Mouse (Mus musculus) MEL (cell line): Measurements from ENCODE around the gene Slc25a28. TPM values are rescaled to one million over a fixed set of nuclear protein-coding genes. Genes with fewer than 3 reads are reported as not detected.

Experiments used
- DNase-seq: peaks from one replicate; pipeline ENCODE4 v3.0.0; 2011; ENCODE audit warnings: low read depth, low spot score
- H3K27ac ChIP-seq: 2 replicates; pipeline ENCODE4 v1.5.1; 2012; ENCODE audit warnings: low read depth, mild to moderate bottlenecking, control low read depth, low read length, moderate library complexity; ENCODE audit not compliant: control insufficient read depth
- H3K27me3 ChIP-seq, 2 experiments: fragments of 150-350 bp in 1 of 2; sonication (generic) in 1 of 2; 2 replicates each; pipeline ENCODE4 v1.6.1; 2012; ENCODE audit warnings: low read length in 2 of 2, mild to moderate bottlenecking in 2 of 2, improper control_type of control experiment in 1 of 2, moderate library complexity in 1 of 2; ENCODE audit not compliant: insufficient read depth in 2 of 2, control insufficient read depth in 1 of 2
- H3K36me3 ChIP-seq, 2 experiments: 2 replicates each; pipeline ENCODE4 v1.6.1; 2012 to 2014; ENCODE audit warnings: low read length in 2 of 2, improper control_type of control experiment in 1 of 2, inconsistent platforms in 1 of 2, mild to moderate bottlenecking in 1 of 2; ENCODE audit not compliant: insufficient read depth in 2 of 2, control insufficient read depth in 1 of 2
- H3K4me1 ChIP-seq, 2 experiments: fragments of 150-350 bp in 1 of 2; sonication (generic) in 1 of 2; 2 replicates each; pipeline ENCODE4 v1.6.1; 2012; ENCODE audit warnings: low read length in 2 of 2, improper control_type of control experiment in 1 of 2, mild to moderate bottlenecking in 1 of 2; ENCODE audit not compliant: insufficient read depth in 2 of 2, control insufficient read depth in 1 of 2
- H3K4me3 ChIP-seq, 2 experiments: fragments of 150-350 bp in 1 of 2; sonication (generic) in 1 of 2; 2 replicates each; pipeline ENCODE4 v1.5.1; 2012; ENCODE audit warnings: low read depth in 2 of 2, low read length in 2 of 2, mild to moderate bottlenecking in 2 of 2, moderate library complexity in 2 of 2, control low read depth in 1 of 2, improper control_type of control experiment in 1 of 2; ENCODE audit not compliant: control insufficient read depth in 1 of 2, insufficient read depth in 1 of 2
- H3K79me2 ChIP-seq: 2 replicates; pipeline ENCODE4 v1.6.1; 2012; ENCODE audit warnings: mild to moderate bottlenecking, low read length, moderate library complexity; ENCODE audit not compliant: control insufficient read depth, poor library complexity, insufficient read depth
- H3K9ac ChIP-seq: 2 replicates; pipeline ENCODE4 v1.6.1; 2012; ENCODE audit warnings: low read depth, mild to moderate bottlenecking, control low read depth, low read length, moderate library complexity; ENCODE audit not compliant: control insufficient read depth, poor library complexity, severe bottlenecking
- H3K9me3 ChIP-seq: fragments of 150-350 bp; sonication (generic); replicated peaks from 2 replicates; pipeline ENCODE4 v1.6.1; 2012; ENCODE audit warnings: mild to moderate bottlenecking, low read length, improper control_type of control experiment, moderate library complexity; ENCODE audit not compliant: insufficient read depth
- BHLHE40 ChIP-seq: IDR thresholded peaks from 2 replicates; pipeline ENCODE4 v1.6.1; 2012; ENCODE audit warnings: low read depth, mild to moderate bottlenecking, inconsistent platforms, low read length, improper control_type of control experiment, borderline replicate concordance
- CHD1 ChIP-seq: IDR thresholded peaks from 2 replicates; pipeline ENCODE4 v1.6.1; 2012; ENCODE audit warnings: low read depth, mild to moderate bottlenecking, inconsistent platforms, low read length, improper control_type of control experiment
- ELF1 ChIP-seq: IDR thresholded peaks from 2 replicates; pipeline ENCODE4 v1.6.1; 2014; ENCODE audit warnings: low read depth, mild to moderate bottlenecking, inconsistent platforms, low read length, improper control_type of control experiment, moderate library complexity
- EP300 ChIP-seq, 2 experiments: IDR thresholded peaks; 2 replicates each; pipeline ENCODE4 v1.6.1; 2011; ENCODE audit warnings: improper control_type of control experiment in 2 of 2, low read length in 2 of 2, low read depth in 1 of 2, mild to moderate bottlenecking in 1 of 2
- GABPA ChIP-seq: IDR thresholded peaks from 2 replicates; pipeline ENCODE4 v1.6.1; 2012; ENCODE audit warnings: low read depth, mild to moderate bottlenecking, inconsistent platforms, low read length, improper control_type of control experiment, moderate library complexity
- GATA1 ChIP-seq: IDR thresholded peaks from 2 replicates; pipeline ENCODE4 v1.6.1; 2011; ENCODE audit warnings: low read depth, low read length, improper control_type of control experiment
- JUND ChIP-seq: IDR thresholded peaks from 2 replicates; pipeline ENCODE4 v1.6.1; 2011; ENCODE audit warnings: low read depth, mild to moderate bottlenecking, improper control_type of control experiment, low read length
- MAZ ChIP-seq: IDR thresholded peaks from 2 replicates; pipeline ENCODE4 v1.6.1; 2012; ENCODE audit warnings: low read depth, mild to moderate bottlenecking, inconsistent platforms, low read length, improper control_type of control experiment
- MYB ChIP-seq: IDR thresholded peaks from 2 replicates; pipeline ENCODE4 v1.6.1; 2011; ENCODE audit warnings: mild to moderate bottlenecking, low read depth, low read length, improper control_type of control experiment
- NELFE ChIP-seq: IDR thresholded peaks from 2 replicates; pipeline ENCODE4 v1.6.1; 2011; ENCODE audit warnings: low read depth, low read length, improper control_type of control experiment
- NRF1 ChIP-seq: IDR thresholded peaks from 2 replicates; pipeline ENCODE4 v1.6.1; 2014; ENCODE audit warnings: low read depth, mild to moderate bottlenecking, inconsistent platforms, low read length, improper control_type of control experiment, moderate library complexity; ENCODE audit not compliant: poor library complexity, insufficient read depth, severe bottlenecking
- POLR2A ChIP-seq, 2 experiments: IDR thresholded peaks; 2 replicates each; pipeline ENCODE4 v1.6.1; 2011 to 2012; ENCODE audit warnings: low read length in 2 of 2, mild to moderate bottlenecking in 2 of 2, control low read depth in 1 of 2, improper control_type of control experiment in 1 of 2, low read depth in 1 of 2, moderate library complexity in 1 of 2; ENCODE audit not compliant: control insufficient read depth in 1 of 2, insufficient read depth in 1 of 2, poor library complexity in 1 of 2
- POLR2AphosphoS5 ChIP-seq: IDR thresholded peaks from 2 replicates; pipeline ENCODE4 v1.6.1; 2012; ENCODE audit warnings: low read depth, borderline replicate concordance, mild to moderate bottlenecking, inconsistent platforms, low read length, moderate library complexity, mixed read lengths
- RAD21 ChIP-seq: IDR thresholded peaks from 2 replicates; pipeline ENCODE4 v1.6.1; 2011; ENCODE audit warnings: mild to moderate bottlenecking, low read depth, low read length, improper control_type of control experiment
- RCOR1 ChIP-seq: IDR thresholded peaks from 2 replicates; pipeline ENCODE4 v1.6.1; 2012; ENCODE audit warnings: low read depth, mild to moderate bottlenecking, inconsistent platforms, low read length, improper control_type of control experiment
- TAL1 ChIP-seq: IDR thresholded peaks from 2 replicates; pipeline ENCODE4 v1.6.1; 2012; ENCODE audit warnings: mild to moderate bottlenecking, inconsistent platforms, low read length, moderate library complexity, mixed read lengths
- TBP ChIP-seq: IDR thresholded peaks from 2 replicates; pipeline ENCODE4 v1.8.0; 2011; ENCODE audit warnings: low read depth, low read length, improper control_type of control experiment
- TCF12 ChIP-seq: IDR thresholded peaks from 2 replicates; pipeline ENCODE4 v1.6.1; 2014; ENCODE audit warnings: low read depth, mild to moderate bottlenecking, inconsistent platforms, low read length, improper control_type of control experiment, moderate library complexity
- USF1 ChIP-seq: IDR thresholded peaks from 2 replicates; pipeline ENCODE4 v1.6.1; 2014; ENCODE audit warnings: low read depth, mild to moderate bottlenecking, inconsistent platforms, low read length, improper control_type of control experiment, moderate library complexity
- USF2 ChIP-seq, 2 experiments: IDR thresholded peaks; 2 replicates each; pipeline ENCODE4 v1.6.1; 2011 to 2012; ENCODE audit warnings: improper control_type of control experiment in 2 of 2, low read length in 2 of 2, borderline replicate concordance in 1 of 2, inconsistent platforms in 1 of 2, low read depth in 1 of 2, mild to moderate bottlenecking in 1 of 2; ENCODE audit not compliant: insufficient read depth in 1 of 2
- ZC3H11A ChIP-seq: IDR thresholded peaks from 2 replicates; pipeline ENCODE4 v1.6.1; 2012; ENCODE audit warnings: low read depth, mild to moderate bottlenecking, inconsistent platforms, low read length, improper control_type of control experiment
- ZMIZ1 ChIP-seq: IDR thresholded peaks from 2 replicates; pipeline ENCODE4 v1.6.1; 2012; ENCODE audit warnings: low read depth, mild to moderate bottlenecking, inconsistent platforms, low read length, improper control_type of control experiment, moderate library complexity
- ZNF384 ChIP-seq: IDR thresholded peaks from 2 replicates; pipeline ENCODE4 v1.6.1; 2012; ENCODE audit warnings: low read depth, mild to moderate bottlenecking, inconsistent platforms, low read length, improper control_type of control experiment
- polyA plus RNA-seq, 2 experiments: library from polyadenylated mRNA; stranded (reverse) in 1 of 2; unstranded in 1 of 2; fragments of >175 nt in 1 of 2; fragments of >200 nt in 1 of 2; gene quantifications; 2 replicates each; pipeline versions ENCODE4 v1.2.1 to v1.2.4; 2012; ENCODE audit warnings: low replicate concordance in 2 of 2, low read depth in 1 of 2; ENCODE audit not compliant: insufficient read length in 2 of 2, insufficient read depth in 1 of 2, missing spikeins in 1 of 2
- total RNA-seq: library from RNA; depleted of rRNA; stranded (reverse); fragments of 300-350 nt; gene quantifications from 2 replicates; pipeline ENCODE4 v1.2.3, GENCODE M21; 2012

The Slc25a28 gene
- total and polyA plus RNA-seq, 3 experiments: 58.2 to 110 TPM; not detected in 1

DNA sequence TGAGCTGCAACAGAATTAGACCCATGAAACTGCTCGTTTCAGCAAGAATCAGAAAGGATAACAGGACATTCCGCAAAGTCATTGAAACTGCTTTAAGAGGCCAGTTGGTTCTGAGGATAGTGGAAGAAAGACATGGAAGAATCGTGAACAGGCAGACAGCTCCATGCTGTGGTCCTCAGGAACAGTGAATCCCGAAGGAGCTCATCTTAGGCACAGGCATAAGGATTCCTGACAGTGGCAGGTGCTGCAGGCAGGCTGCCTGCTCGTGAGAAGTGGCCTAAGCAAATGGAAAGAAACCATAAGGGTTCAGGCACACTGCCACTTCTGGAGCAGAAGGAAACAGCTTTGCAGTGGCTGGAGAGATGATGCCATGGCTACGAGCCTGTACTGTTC is 25.1 kb upstream of the Slc25a28 start:
- TF ChIP-seq RCOR1 (no peak), USF1 (no peak), GATA1 (no peak), TAL1 (no peak), GABPA (no peak), USF2 (IDR thresholded peaks at IDR 0.05; ENCODE audit: borderline replicate concordance in 1 of 2, insufficient read depth in 1 of 2, low read depth in 1 of 2, low read length in 2 of 2) (no peak), EP300 (IDR thresholded peaks at IDR 0.05; ENCODE audit: low read depth in 1 of 2, low read length in 2 of 2) (no peak), RAD21 (no peak), ZMIZ1 (no peak), POLR2AphosphoS5 (no peak), TCF12 (no peak)
- Histone ChIP-seq H3K4me3 (no peak overlapping the region), H3K4me1 (peaks cover 5 to 13% of the 10 kb centered on the region in 2 experiments), H3K9me3 (no peaks in the 10 kb centered on the region), H3K27me3 (no peaks in the 10 kb centered on the region), H3K27ac (no peak overlapping the region), H3K36me3 (peaks cover 0 to 8% of the 10 kb centered on the region in 2 experiments; a peak in 2 of 4 replicates), H3K79me2 (no peaks in the 10 kb centered on the region), H3K9ac (no peak overlapping the region)
- DNase-seq: no peak

DNA sequence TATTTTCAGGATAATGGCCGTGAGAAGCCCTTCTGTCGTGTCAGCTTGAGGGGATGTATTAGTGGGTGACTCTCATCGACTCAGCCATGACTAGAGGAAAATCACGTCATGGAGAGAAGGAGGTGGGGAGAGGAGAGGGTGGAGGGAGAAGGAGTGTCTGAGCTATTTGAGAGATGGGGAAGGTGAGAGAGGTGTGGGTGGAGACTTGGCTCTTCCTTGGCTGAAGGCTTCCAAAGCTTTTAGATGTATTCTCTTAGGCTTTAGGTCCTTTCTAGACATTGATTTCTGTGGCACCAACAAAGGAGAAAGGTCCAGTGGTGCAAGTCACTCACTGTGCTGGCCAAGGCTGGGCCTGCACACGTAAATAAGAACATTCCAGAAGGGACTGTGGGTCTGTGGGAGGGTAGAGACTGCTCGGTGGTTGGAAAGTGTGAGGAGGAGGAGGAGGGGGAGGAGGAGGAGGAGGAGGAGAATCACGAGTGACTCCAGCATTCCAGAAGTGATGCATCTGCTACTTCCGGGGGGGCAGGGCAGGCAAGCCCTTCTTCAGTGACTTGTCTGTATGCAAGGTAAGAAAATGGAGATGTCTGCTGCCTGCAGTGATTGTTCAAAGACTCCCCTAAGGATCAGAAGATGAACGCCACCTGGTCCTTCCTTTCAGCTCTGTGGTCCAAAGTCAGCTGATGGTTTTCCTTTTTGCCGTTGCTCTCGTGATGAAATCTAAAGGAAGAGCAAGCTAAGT is 24.5 kb upstream of the Slc25a28 start:
- TF ChIP-seq RCOR1 (no peak), TBP (no peak), MAZ (no peak), CHD1 (no peak), BHLHE40 (no peak), ELF1 (no peak), JUND (no peak), NELFE (no peak), MYB (no peak), POLR2A (IDR thresholded peaks at IDR 0.05; ENCODE audit: control insufficient read depth in 1 of 2, insufficient read depth in 1 of 2, low read depth in 1 of 2, low read length in 2 of 2, poor library complexity in 1 of 2) (no peak), ZNF384 (no peak), EP300 (IDR thresholded peaks at IDR 0.05; ENCODE audit: low read depth in 1 of 2, low read length in 2 of 2) (no peak), USF1 (no peak), NRF1 (no peak), GATA1 (no peak), ZC3H11A (no peak)
- no peaks in the 10 kb centered on the region for H3K79me2 ChIP-seq
- H3K4me3 ChIP-seq: no peak overlapping the region
- H3K9me3 ChIP-seq: no peaks in the 10 kb centered on the region
- DNase-seq: no peak
- H3K27me3 ChIP-seq: no peaks in the 10 kb centered on the region
- peaks cover 0 to 9% of the 10 kb centered on the region in 2 experiments; a peak in 2 of 4 replicates for H3K36me3 ChIP-seq
- H3K4me1 ChIP-seq: peaks cover 5 to 16% of the 10 kb centered on the region in 2 experiments
- H3K27ac ChIP-seq: no peak overlapping the region
- H3K9ac ChIP-seq: no peak overlapping the region
